Mouse (Mus musculus) testis, adult 2 months (tissue): ENCODE measurements around the gene Igf2bp1. TPM values are rescaled to one million over a fixed set of nuclear protein-coding genes. Genes with fewer than 3 reads are reported as not detected.
"Not testable (repeated sequence)": the region's sequence is repeated elsewhere in the genome, so short reads cannot be mapped to it uniquely, and the experiment has no call there.

ENCODE experiments used
- H3K27ac ChIP-seq: fragments of 200-500 bp; 2 replicates; pipeline ENCODE4 v1.5.1; 2012; ENCODE audit warnings: low read depth, low read length; ENCODE audit not compliant: control insufficient read depth, insufficient read depth
- H3K27me3 ChIP-seq: fragments of 200-500 bp; 2 replicates; pipeline ENCODE4 v1.6.1; 2012; ENCODE audit warnings: mild to moderate bottlenecking, low read length, moderate library complexity; ENCODE audit not compliant: control insufficient read depth, insufficient read depth
- H3K36me3 ChIP-seq: fragments of 200-500 bp; 2 replicates; pipeline ENCODE4 v1.6.1; 2012; ENCODE audit warnings: mild to moderate bottlenecking, low read length; ENCODE audit not compliant: control insufficient read depth, insufficient read depth
- H3K4me1 ChIP-seq: fragments of 200-500 bp; 2 replicates; pipeline ENCODE4 v1.6.1; 2012; ENCODE audit warnings: low read length; ENCODE audit not compliant: control insufficient read depth, insufficient read depth
- H3K4me3 ChIP-seq: fragments of 200-500 bp; 2 replicates; pipeline ENCODE4 v1.5.1; 2012; ENCODE audit warnings: low read depth, mild to moderate bottlenecking, low read length, moderate library complexity, mixed read lengths; ENCODE audit not compliant: control insufficient read depth
- CTCF ChIP-seq: fragments of 200-500 bp; IDR thresholded peaks from 2 replicates; pipeline ENCODE4 v1.5.1; 2012; ENCODE audit warnings: low read depth, mild to moderate bottlenecking, inconsistent platforms, low read length, moderate library complexity; ENCODE audit not compliant: control insufficient read depth, insufficient read depth, insufficient replicate concordance
- POLR2A ChIP-seq: fragments of 200-500 bp; IDR thresholded peaks from 2 replicates; pipeline ENCODE4 v1.6.1; 2012; ENCODE audit warnings: low read depth, mild to moderate bottlenecking, inconsistent platforms, low read length, moderate library complexity; ENCODE audit not compliant: control insufficient read depth
- polyA plus RNA-seq: library from polyadenylated mRNA; depleted of rRNA; stranded (reverse); fragments of >200 nt; gene quantifications from 2 replicates; pipeline ENCODE4 v1.2.3, GENCODE M21; 2012

Gene Igf2bp1
- polyA plus RNA-seq, 1 experiment, result 6.5 TPM

- H3K27ac ChIP-seq, result no peak overlapping the region
- TF ChIP-seq CTCF (no peak), POLR2A (no peak)
- H3K27me3 ChIP-seq, result no peaks in the 10 kb centered on the region
- no peaks in the 10 kb centered on the region for H3K4me1 ChIP-seq
- H3K36me3 ChIP-seq, result no peaks in the 10 kb centered on the region
- H3K4me3 ChIP-seq, result no peak overlapping the region
Observed at GRCm38 (mm10) chr11:95925976-95926375, 79.8 kb downstream of the Igf2bp1 start.

GRCm38 (mm10) chr11:95924215-95924614 is 81.5 kb downstream of the Igf2bp1 start:
- no peaks in the 10 kb centered on the region for H3K36me3 ChIP-seq
- H3K27ac ChIP-seq, result no peak overlapping the region
- no peaks in the 10 kb centered on the region for H3K4me1 ChIP-seq
- no peaks in the 10 kb centered on the region for H3K27me3 ChIP-seq
- H3K4me3 ChIP-seq, result no peak overlapping the region
- TF ChIP-seq CTCF (no peak), POLR2A (no peak)

GRCm38 (mm10) chr11:95923477-95923876 is 82.3 kb downstream of the Igf2bp1 start:
- not testable (repeated sequence) for H3K4me3 ChIP-seq, H3K27me3 ChIP-seq, H3K36me3 ChIP-seq, H3K27ac ChIP-seq, H3K4me1 ChIP-seq

GRCm38 (mm10) chr11:95921991-95922621 is 83.6 kb downstream of the Igf2bp1 start:
- no peaks in the 10 kb centered on the region for H3K27me3 ChIP-seq
- no peak for TF ChIP-seq POLR2A
- no peak for TF ChIP-seq CTCF
- H3K4me1 ChIP-seq, result no peaks in the 10 kb centered on the region
- no peaks in the 10 kb centered on the region for H3K36me3 ChIP-seq
- H3K27ac ChIP-seq, result no peak overlapping the region
- H3K4me3 ChIP-seq, result no peak overlapping the region

- no peaks in the 10 kb centered on the region; the same call in 1 of the 2 replicates for H3K27me3 ChIP-seq
- TF ChIP-seq POLR2A, result no peak
- no peak for TF ChIP-seq CTCF
Observed at GRCm38 (mm10) chr11:95916426-95916825, 89.3 kb downstream of the Igf2bp1 start.

GRCm38 (mm10) chr11:95915006-95915710 is 90.6 kb downstream of the Igf2bp1 start:
- peaks cover 11% of the 10 kb centered on the region for H3K4me1 ChIP-seq
- no peaks in the 10 kb centered on the region; the same call in 1 of the 2 replicates for H3K27me3 ChIP-seq
- H3K36me3 ChIP-seq, result no peaks in the 10 kb centered on the region
- no peak for TF ChIP-seq CTCF
- TF ChIP-seq POLR2A, result no peak
- H3K27ac ChIP-seq, result no peak overlapping the region
- H3K4me3 ChIP-seq, result peak overlapping the region; percentile 52

More at GRCm38 (mm10) chr11:95916426-95916825, 89.3 kb downstream of the Igf2bp1 start:
- no peak overlapping the region for H3K4me3 ChIP-seq
- no peaks in the 10 kb centered on the region for H3K36me3 ChIP-seq
- no peak overlapping the region for H3K27ac ChIP-seq
- H3K4me1 ChIP-seq, result peaks cover 11% of the 10 kb centered on the region

- peaks cover 11% of the 10 kb centered on the region for H3K4me1 ChIP-seq
- H3K27me3 ChIP-seq, result no peaks in the 10 kb centered on the region; the same call in 1 of the 2 replicates
- H3K36me3 ChIP-seq, result no peaks in the 10 kb centered on the region
- H3K4me3 ChIP-seq, result peak within 1 kb of the TSS; percentile 52
- H3K27ac ChIP-seq, result no peak within 1 kb of the TSS
- TF ChIP-seq POLR2A (no peak), CTCF (no peak)
Observed at GRCm38 (mm10) chr11:95914571-95914991, 91.2 kb downstream of the Igf2bp1 start, which contains the start of gene B4galnt2. TSS of gene B4galnt2 (minus strand) at chr11:95914891.
